Mouse (Mus musculus) limb, embryonic 15.5 days (tissue): ENCODE results near the gene Gas2l1. TPM values are rescaled to one million over a fixed set of nuclear protein-coding genes. Genes with fewer than 3 reads are reported as not detected.
A peak's percentile ranks its signal among the peaks of the same experiment; 100 is the strongest.
"Not testable (repeated sequence)": the region's sequence is repeated elsewhere in the genome, so short reads cannot be mapped to it uniquely, and the experiment has no call there.

Experiments
- ATAC-seq: fragments of 200-750 bp; cut with Nextera tagmentation; 2 replicates; pipeline ENCODE4 v1.8.0; 2017; ENCODE audit warnings: low read depth, moderate TSS enrichment; ENCODE audit not compliant: insufficient number of reproducible peaks, low FRiP score, low TSS enrichment
- H3K27ac ChIP-seq: fragments of 300-500 bp; sonication (generic); 2 replicates; pipeline ENCODE4 v1.5.1; 2015; ENCODE audit warnings: moderate library complexity, mild to moderate bottlenecking, inconsistent platforms
- H3K27me3 ChIP-seq: fragments of 300-500 bp; sonication (generic); 2 replicates; pipeline ENCODE4 v1.6.1; 2015; ENCODE audit warnings: inconsistent platforms
- H3K36me3 ChIP-seq: fragments of 300-500 bp; sonication (generic); 2 replicates; pipeline ENCODE4 v1.6.1; 2015; ENCODE audit warnings: inconsistent platforms
- H3K4me1 ChIP-seq: fragments of 300-500 bp; sonication (generic); 2 replicates; pipeline ENCODE4 v1.6.1; 2015; ENCODE audit warnings: inconsistent platforms
- H3K4me2 ChIP-seq: fragments of 300-500 bp; sonication (generic); 2 replicates; pipeline ENCODE4 v1.6.1; 2015; ENCODE audit warnings: mild to moderate bottlenecking, inconsistent platforms
- H3K4me3 ChIP-seq: fragments of 300-500 bp; sonication (generic); 2 replicates; pipeline ENCODE4 v1.5.1; 2015; ENCODE audit warnings: mild to moderate bottlenecking, inconsistent platforms
- H3K9ac ChIP-seq: fragments of 300-500 bp; sonication (generic); 2 replicates; pipeline ENCODE4 v1.6.1; 2015; ENCODE audit warnings: inconsistent platforms
- H3K9me3 ChIP-seq: fragments of 300-500 bp; sonication (generic); 2 replicates; pipeline ENCODE4 v1.6.1; 2016; ENCODE audit warnings: inconsistent platforms
- WGBS: fragments of 180-500 bp; shearing (Covaris S2); methylation state at CpG from one replicate; pipeline ENCODE4 v1.1.7; 2015; 5-methylcytosine and 5-hydroxymethylcytosine counted together
- polyA plus RNA-seq: library from polyadenylated mRNA; unstranded; fragments of >200 nt; fragmentation: Nextera tagmentation; extraction: Ambion mirVana; gene quantifications from 2 replicates; pipeline ENCODE4 v1.2.1, GENCODE M21; 2015

Gene Gas2l1
- polyA plus RNA-seq, 1 experiment from 2014 or later = 32.3 TPM

GRCm38 (mm10) chr11:5096480-5097020 lies 31.4 kb upstream of the Gas2l1 start:
- H3K27me3 ChIP-seq = no peaks in the 10 kb centered on the region
- ATAC-seq = no peak
- peaks cover 26% of the 10 kb centered on the region for H3K4me1 ChIP-seq
- no peak overlapping the region for H3K9ac ChIP-seq
- peak overlapping the region; percentile 98; the same call in 1 of the 2 replicates for H3K4me3 ChIP-seq
- H3K9me3 ChIP-seq = no peaks in the 10 kb centered on the region
- H3K27ac ChIP-seq = no peak overlapping the region
- 58% methylated on average over 8 of the region's 8 CpGs for WGBS
- peaks cover 7% of the 10 kb centered on the region for H3K36me3 ChIP-seq
- H3K4me2 ChIP-seq = peak overlapping the region; percentile 63

GRCm38 (mm10) chr11:5095877-5096276 lies 30.8 kb upstream of the Gas2l1 start:
- WGBS = 70% methylated on average over 5 of the region's 5 CpGs
- ATAC-seq = no peak
- Histone ChIP-seq H3K36me3 (peaks cover 12% of the 10 kb centered on the region), H3K4me2 (no peak overlapping the region), H3K4me3 (0 out of 2 replicates have a peak overlapping the region, but pooled peaks have one; percentile 0), H3K9me3 (no peaks in the 10 kb centered on the region), H3K4me1 (peaks cover 19% of the 10 kb centered on the region), H3K27me3 (no peaks in the 10 kb centered on the region), H3K9ac (no peak overlapping the region), H3K27ac (no peak overlapping the region)

- H3K9ac ChIP-seq = no peak overlapping the region
- H3K4me2 ChIP-seq = no peak overlapping the region
- H3K27me3 ChIP-seq = no peaks in the 10 kb centered on the region
- H3K9me3 ChIP-seq = no peaks in the 10 kb centered on the region
- H3K4me3 ChIP-seq = no peak overlapping the region
- H3K4me1 ChIP-seq = peaks cover 8% of the 10 kb centered on the region; the same call in 1 of the 2 replicates
- H3K27ac ChIP-seq = no peak overlapping the region
- ATAC-seq = no peak
- WGBS = 47% methylated on average over 2 of the region's 2 CpGs
- H3K36me3 ChIP-seq = peaks cover 48% of the 10 kb centered on the region
Measured at GRCm38 (mm10) chr11:5091706-5092105, 26.6 kb upstream of the Gas2l1 start.

DNA sequence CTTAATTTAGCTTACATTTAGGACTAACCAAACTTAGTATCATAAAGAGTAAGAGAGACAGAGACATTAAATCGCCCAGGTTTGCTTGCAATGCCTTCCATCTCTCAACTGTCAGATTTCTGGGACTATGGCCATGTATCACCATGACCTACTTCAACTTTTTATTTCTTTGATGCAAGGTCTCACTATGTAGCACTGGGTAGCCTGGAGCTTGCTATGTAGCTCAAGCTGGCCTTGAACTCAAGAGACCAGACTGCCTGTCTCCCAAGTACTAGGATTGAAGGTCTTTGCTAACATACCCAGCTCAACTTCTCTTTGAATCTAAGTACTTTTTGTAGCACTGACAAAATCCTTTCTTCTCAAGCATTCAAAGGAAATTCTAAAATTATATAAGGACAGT lies 24.0 kb upstream of the Gas2l1 start:
- H3K36me3 ChIP-seq = peaks cover 73% of the 10 kb centered on the region
- no peaks in the 10 kb centered on the region for H3K9me3 ChIP-seq
- ATAC-seq = no peak
- H3K4me3 ChIP-seq = no peak overlapping the region
- no peaks in the 10 kb centered on the region for H3K27me3 ChIP-seq
- H3K4me1 ChIP-seq = no peaks in the 10 kb centered on the region
- 92% methylated on average over 1 of the region's 1 CpGs for WGBS
- no peak overlapping the region for H3K9ac ChIP-seq
- no peak overlapping the region for H3K27ac ChIP-seq
- H3K4me2 ChIP-seq = no peak overlapping the region

- H3K27me3 ChIP-seq, H3K4me2 ChIP-seq, H3K4me1 ChIP-seq, ATAC-seq, H3K4me3 ChIP-seq, H3K9me3 ChIP-seq, H3K9ac ChIP-seq, H3K27ac ChIP-seq: not testable (repeated sequence)
- WGBS = 78% methylated on average over 4 of the region's 5 CpGs
- peaks cover 75% of the 10 kb centered on the region for H3K36me3 ChIP-seq
Measured at GRCm38 (mm10) chr11:5076843-5077242, 11.7 kb upstream of the Gas2l1 start.

GRCm38 (mm10) chr11:5075760-5076159 lies 10.6 kb upstream of the Gas2l1 start:
- H3K4me2 ChIP-seq = no peak overlapping the region
- H3K27me3 ChIP-seq = no peaks in the 10 kb centered on the region
- H3K27ac ChIP-seq = no peak overlapping the region
- H3K36me3 ChIP-seq = peaks cover 80% of the 10 kb centered on the region
- no peaks in the 10 kb centered on the region for H3K4me1 ChIP-seq
- ATAC-seq = no peak
- H3K9me3 ChIP-seq = no peaks in the 10 kb centered on the region
- no peak overlapping the region for H3K4me3 ChIP-seq
- H3K9ac ChIP-seq = no peak overlapping the region

DNA sequence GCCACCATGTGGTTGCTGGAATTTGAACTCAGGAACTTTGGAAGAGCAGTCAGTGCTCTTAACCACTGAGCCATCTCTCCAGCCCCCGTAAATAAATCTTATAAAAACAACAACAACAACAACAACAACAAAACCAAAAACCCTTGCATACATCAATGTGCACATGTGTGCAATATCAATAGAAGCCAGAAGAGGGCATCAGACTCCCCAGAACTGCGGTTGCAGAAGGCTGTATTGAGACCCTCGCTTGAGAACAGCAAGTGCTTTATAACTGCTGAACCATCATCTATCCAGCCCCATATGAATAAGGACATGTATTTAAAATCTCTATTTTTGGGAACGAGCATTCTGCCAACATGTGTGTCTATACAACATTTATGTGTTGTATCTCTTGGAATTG lies 9.8 kb upstream of the Gas2l1 start:
- Histone ChIP-seq H3K4me1 (no peaks in the 10 kb centered on the region), H3K36me3 (peaks cover 80% of the 10 kb centered on the region), H3K9ac (no peak overlapping the region), H3K9me3 (no peaks in the 10 kb centered on the region), H3K27me3 (no peaks in the 10 kb centered on the region), H3K4me3 (no peak overlapping the region), H3K27ac (no peak overlapping the region), H3K4me2 (no peak overlapping the region)
- WGBS = 70% methylated on average over 4 of the region's 4 CpGs
- no peak for ATAC-seq

DNA sequence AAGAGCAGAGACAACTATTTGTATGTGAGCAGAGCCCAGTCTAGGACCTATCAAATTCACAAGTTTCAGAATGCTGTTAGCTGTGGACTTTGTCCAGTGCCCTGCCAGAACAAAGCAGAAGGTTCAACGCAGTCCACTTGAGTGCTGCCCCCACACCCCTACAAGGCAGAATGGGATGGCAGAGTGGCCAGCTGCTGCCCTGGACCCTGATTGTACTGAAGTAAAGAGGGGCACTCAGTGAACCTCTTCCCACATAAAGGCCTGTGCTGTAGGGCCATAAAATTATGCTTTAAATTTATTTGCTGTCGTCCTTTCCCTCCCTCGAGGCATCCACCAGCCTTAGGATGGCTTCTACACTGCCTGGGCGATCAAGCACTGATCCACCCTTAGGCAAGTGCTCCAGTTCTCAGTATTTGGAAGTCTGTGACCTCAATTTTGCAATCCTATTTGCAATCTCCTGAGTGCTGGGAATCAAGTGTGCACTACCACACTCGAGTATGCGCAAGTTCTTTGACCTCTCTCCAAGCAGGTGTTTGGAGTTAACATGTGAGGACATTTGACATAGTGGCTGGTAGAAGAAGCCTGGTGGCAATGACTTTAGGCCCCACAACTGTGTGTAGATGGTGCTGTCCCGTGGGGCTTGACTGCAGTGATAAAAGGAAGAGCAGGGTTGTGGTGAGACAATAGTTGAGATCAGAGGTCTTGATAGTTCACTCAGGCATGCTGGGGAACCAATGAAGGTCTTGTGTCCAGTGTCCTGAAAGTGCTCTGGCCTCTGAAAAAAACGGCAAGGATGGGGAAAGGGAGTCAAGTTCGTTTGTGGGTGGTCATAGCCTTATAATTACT lies 3.2 kb upstream of the Gas2l1 start:
- H3K4me1 ChIP-seq = peaks cover 17% of the 10 kb centered on the region
- no peak for ATAC-seq
- H3K4me3 ChIP-seq = no peak overlapping the region
- H3K4me2 ChIP-seq = no peak overlapping the region
- H3K27me3 ChIP-seq = peaks cover 7% of the 10 kb centered on the region
- 83% methylated on average over 9 of the region's 9 CpGs for WGBS
- H3K36me3 ChIP-seq = peaks cover 54% of the 10 kb centered on the region
- H3K9me3 ChIP-seq = no peaks in the 10 kb centered on the region
- no peak overlapping the region for H3K9ac ChIP-seq
- H3K27ac ChIP-seq = 0 out of 2 replicates have a peak overlapping the region, but pooled peaks have one; percentile 22

GRCm38 (mm10) chr11:5067063-5067462 lies 1.9 kb upstream of the Gas2l1 start:
- Histone ChIP-seq H3K27me3 (peaks cover 20% of the 10 kb centered on the region), H3K36me3 (peaks cover 42% of the 10 kb centered on the region), H3K9ac (no peak overlapping the region), H3K4me2 (no peak overlapping the region), H3K27ac (0 out of 2 replicates have a peak overlapping the region, but pooled peaks have one; percentile 38), H3K4me3 (no peak overlapping the region), H3K4me1 (peaks cover 30% of the 10 kb centered on the region), H3K9me3 (no peaks in the 10 kb centered on the region)
- ATAC-seq = no peak

GRCm38 (mm10) chr11:5064282-5065055 lies 658 bp downstream of the Gas2l1 start:
- Histone ChIP-seq H3K4me3 (peak overlapping the region; percentile 79), H3K27ac (peak overlapping the region; percentile 68), H3K4me1 (peaks cover 52% of the 10 kb centered on the region), H3K36me3 (peaks cover 24% of the 10 kb centered on the region), H3K9me3 (no peaks in the 10 kb centered on the region), H3K27me3 (peaks cover 45% of the 10 kb centered on the region), H3K4me2 (peak overlapping the region; percentile 90), H3K9ac (peak overlapping the region; percentile 67)
- 13% methylated on average over 38 of the region's 38 CpGs for WGBS
- no peak for ATAC-seq

- Histone ChIP-seq H3K4me1 (peaks cover 59% of the 10 kb centered on the region), H3K9ac (no peak overlapping the region), H3K27ac (0 out of 2 replicates have a peak overlapping the region, but pooled peaks have one; percentile 14), H3K9me3 (no peaks in the 10 kb centered on the region), H3K4me3 (peak overlapping the region; percentile 79), H3K36me3 (peaks cover 16% of the 10 kb centered on the region), H3K27me3 (peaks cover 53% of the 10 kb centered on the region), H3K4me2 (peak overlapping the region; percentile 90)
- WGBS = 54% methylated on average over 31 of the region's 31 CpGs
- no peak for ATAC-seq
Measured at GRCm38 (mm10) chr11:5063561-5064281, 1.4 kb downstream of the Gas2l1 start.
